Mouse (Mus musculus): ENCODE data around the gene 4833420G17Rik. TPM values are rescaled to one million over a fixed set of nuclear protein-coding genes. Genes with fewer than 3 reads are reported as not detected.
"Not testable (repeated sequence)": the region's sequence is repeated elsewhere in the genome, so short reads cannot be mapped to it uniquely, and the experiment has no call there.

Gene 4833420G17Rik
- polyA plus RNA-seq, 1 experiment from 2014 or later: 128 TPM

- Histone ChIP-seq H3K36me3 (ENCODE audit: control insufficient read depth, insufficient read depth) (peaks cover 29% of the 10 kb centered on the region), H3K9ac (replicated peaks; ENCODE audit: low read depth, low read length) (no peak overlapping the region), H3K27ac (ENCODE audit: low read length) (no peak overlapping the region), H3K9me3 (ENCODE audit: control insufficient read depth, low read length) (no peaks in the 10 kb centered on the region), H3K27me3 (replicated peaks; ENCODE audit: control insufficient read depth, insufficient read depth, low read length) (no peaks in the 10 kb centered on the region), H3K4me1 (replicated peaks; ENCODE audit: control insufficient read depth, insufficient read depth, low read length) (no peaks in the 10 kb centered on the region), H3K4me3 (replicated peaks; ENCODE audit: low read length) (no peak overlapping the region), H3K4me2 (ENCODE audit: low read length) (no peak overlapping the region)
- ATAC-seq: no peak
- 95% methylated on average over 7 of the region's 7 CpGs for WGBS
Observed at GRCm38 (mm10) chr13:119456342-119456741, 6.2 kb upstream of the 4833420G17Rik start.

GRCm38 (mm10) chr13:119461900-119462595 lies 520 bp upstream of the 4833420G17Rik start:
- ATAC-seq: peak; percentile 66
- peak overlapping the region; percentile 56 for H3K9ac ChIP-seq (replicated peaks; ENCODE audit: low read depth, low read length)
- H3K4me3 ChIP-seq (replicated peaks; ENCODE audit: low read length): peak overlapping the region; percentile 79
- no peaks in the 10 kb centered on the region for H3K27me3 ChIP-seq (replicated peaks; ENCODE audit: control insufficient read depth, insufficient read depth, low read length)
- H3K27ac ChIP-seq (ENCODE audit: low read length): peak overlapping the region; percentile 81
- H3K36me3 ChIP-seq (ENCODE audit: control insufficient read depth, insufficient read depth): peaks cover 10% of the 10 kb centered on the region
- H3K9me3 ChIP-seq (ENCODE audit: control insufficient read depth, low read length): no peaks in the 10 kb centered on the region
- 8% methylated on average over 10 of the region's 10 CpGs for WGBS
- H3K4me2 ChIP-seq (ENCODE audit: low read length): peak overlapping the region; percentile 59
- H3K4me1 ChIP-seq (replicated peaks; ENCODE audit: control insufficient read depth, insufficient read depth, low read length): peaks cover 17% of the 10 kb centered on the region

GRCm38 (mm10) chr13:119476631-119477030 lies 14.1 kb downstream of the 4833420G17Rik start:
- H3K4me2 ChIP-seq (ENCODE audit: low read length): no peak overlapping the region
- H3K9ac ChIP-seq (replicated peaks; ENCODE audit: low read depth, low read length): no peak overlapping the region
- ATAC-seq: no peak
- 89% methylated on average over 9 of the region's 9 CpGs for WGBS
- peaks cover 45% of the 10 kb centered on the region for H3K36me3 ChIP-seq (ENCODE audit: control insufficient read depth, insufficient read depth)
- no peak overlapping the region for H3K27ac ChIP-seq (ENCODE audit: low read length)
- no peaks in the 10 kb centered on the region for H3K27me3 ChIP-seq (replicated peaks; ENCODE audit: control insufficient read depth, insufficient read depth, low read length)
- no peak overlapping the region for H3K4me3 ChIP-seq (replicated peaks; ENCODE audit: low read length)
- no peaks in the 10 kb centered on the region for H3K9me3 ChIP-seq (ENCODE audit: control insufficient read depth, low read length)
- H3K4me1 ChIP-seq (replicated peaks; ENCODE audit: control insufficient read depth, insufficient read depth, low read length): no peaks in the 10 kb centered on the region

- Histone ChIP-seq H3K27ac (ENCODE audit: low read length) (no peak overlapping the region), H3K4me1 (replicated peaks; ENCODE audit: control insufficient read depth, insufficient read depth, low read length) (no peaks in the 10 kb centered on the region), H3K9me3 (ENCODE audit: control insufficient read depth, low read length) (no peaks in the 10 kb centered on the region), H3K4me3 (replicated peaks; ENCODE audit: low read length) (no peak overlapping the region), H3K9ac (replicated peaks; ENCODE audit: low read depth, low read length) (no peak overlapping the region), H3K4me2 (ENCODE audit: low read length) (no peak overlapping the region), H3K36me3 (ENCODE audit: control insufficient read depth, insufficient read depth) (peaks cover 44% of the 10 kb centered on the region), H3K27me3 (replicated peaks; ENCODE audit: control insufficient read depth, insufficient read depth, low read length) (no peaks in the 10 kb centered on the region)
- no peak for ATAC-seq
- 94% methylated on average over 2 of the region's 2 CpGs for WGBS
Observed at GRCm38 (mm10) chr13:119477789-119478188, 15.2 kb downstream of the 4833420G17Rik start.

- peaks cover 5% of the 10 kb centered on the region for H3K9me3 ChIP-seq (ENCODE audit: control insufficient read depth, low read length)
- ATAC-seq: no peak
Observed at GRCm38 (mm10) chr13:119487354-119487753, 24.8 kb downstream of the 4833420G17Rik start.

GRCm38 (mm10) chr13:119487880-119488580 lies 25.5 kb downstream of the 4833420G17Rik start, which contains the start of the genes Tmem267 and 3110070M22Rik:
Gene Tmem267, plus strand, starts transcription at chr13:119488039.
Gene 3110070M22Rik, minus strand, starts transcription at chr13:119488383.
- 83% methylated on average over 87 of the region's 87 CpGs for WGBS
- H3K27ac ChIP-seq (ENCODE audit: low read length): 0 out of 2 replicates have a peak within 1 kb of the TSS, but pooled peaks have one; percentile 11
- ATAC-seq: no peak

More at GRCm38 (mm10) chr13:119487354-119487753, 24.8 kb downstream of the 4833420G17Rik start:
- H3K4me1 ChIP-seq (replicated peaks; ENCODE audit: control insufficient read depth, insufficient read depth, low read length): no peaks in the 10 kb centered on the region
- H3K4me2 ChIP-seq (ENCODE audit: low read length): 0 out of 2 replicates have a peak overlapping the region, but pooled peaks have one; percentile 10
- WGBS: 68% methylated on average over 7 of the region's 7 CpGs
- no peak overlapping the region for H3K4me3 ChIP-seq (replicated peaks; ENCODE audit: low read length)
- H3K9ac ChIP-seq (replicated peaks; ENCODE audit: low read depth, low read length): no peak overlapping the region
- peaks cover 20% of the 10 kb centered on the region for H3K36me3 ChIP-seq (ENCODE audit: control insufficient read depth, insufficient read depth)
- no peaks in the 10 kb centered on the region for H3K27me3 ChIP-seq (replicated peaks; ENCODE audit: control insufficient read depth, insufficient read depth, low read length)
- no peak overlapping the region for H3K27ac ChIP-seq (ENCODE audit: low read length)

GRCm38 (mm10) chr13:119492083-119492482 lies 29.5 kb downstream of the 4833420G17Rik start:
- H3K4me3 ChIP-seq (replicated peaks; ENCODE audit: low read length); H3K27me3 ChIP-seq (replicated peaks; ENCODE audit: control insufficient read depth, insufficient read depth, low read length); H3K9ac ChIP-seq (replicated peaks; ENCODE audit: low read depth, low read length); H3K36me3 ChIP-seq (ENCODE audit: control insufficient read depth, insufficient read depth); H3K4me2 ChIP-seq (ENCODE audit: low read length); H3K9me3 ChIP-seq (ENCODE audit: control insufficient read depth, low read length); ATAC-seq; H3K27ac ChIP-seq (ENCODE audit: low read length); H3K4me1 ChIP-seq (replicated peaks; ENCODE audit: control insufficient read depth, insufficient read depth, low read length): not testable (repeated sequence)
- 92% methylated on average over 10 of the region's 10 CpGs for WGBS

More at GRCm38 (mm10) chr13:119487880-119488580, 25.5 kb downstream of the 4833420G17Rik start, which contains the start of the genes Tmem267 and 3110070M22Rik:
- Histone ChIP-seq H3K4me3 (replicated peaks; ENCODE audit: low read length) (no peak within 1 kb of the TSS), H3K9ac (replicated peaks; ENCODE audit: low read depth, low read length) (peak within 1 kb of the TSS; percentile 37), H3K4me2 (ENCODE audit: low read length) (peak within 1 kb of the TSS; percentile 10; the same call in 1 of the 2 replicates), H3K27me3 (replicated peaks; ENCODE audit: control insufficient read depth, insufficient read depth, low read length) (no peaks in the 10 kb centered on the region), H3K36me3 (ENCODE audit: control insufficient read depth, insufficient read depth) (peaks cover 16% of the 10 kb centered on the region), H3K9me3 (ENCODE audit: control insufficient read depth, low read length) (peaks cover 5% of the 10 kb centered on the region), H3K4me1 (replicated peaks; ENCODE audit: control insufficient read depth, insufficient read depth, low read length) (no peaks in the 10 kb centered on the region)

GRCm38 (mm10) chr13:119494938-119495337 lies 32.4 kb downstream of the 4833420G17Rik start:
- not testable (repeated sequence) for H3K4me2 ChIP-seq (ENCODE audit: low read length); H3K9ac ChIP-seq (replicated peaks; ENCODE audit: low read depth, low read length); ATAC-seq; H3K27me3 ChIP-seq (replicated peaks; ENCODE audit: control insufficient read depth, insufficient read depth, low read length); H3K27ac ChIP-seq (ENCODE audit: low read length); H3K4me3 ChIP-seq (replicated peaks; ENCODE audit: low read length); H3K4me1 ChIP-seq (replicated peaks; ENCODE audit: control insufficient read depth, insufficient read depth, low read length); H3K9me3 ChIP-seq (ENCODE audit: control insufficient read depth, low read length); H3K36me3 ChIP-seq (ENCODE audit: control insufficient read depth, insufficient read depth)
- 97% methylated on average over 9 of the region's 22 CpGs for WGBS

Data from forebrain, embryonic 16.5 days (tissue).